Mouse (Mus musculus) thymus, adult 2 months (tissue): Measurements from ENCODE around the gene Dnajb8.

Source experiments
- CTCF ChIP-seq: fragments of 200-500 bp; IDR thresholded peaks from 2 replicates; pipeline ENCODE4 v1.5.1; 2012; ENCODE audit warnings: mild to moderate bottlenecking, control low read depth, low read length, moderate library complexity, borderline replicate concordance; ENCODE audit not compliant: control insufficient read depth, poor library complexity, insufficient read depth; ENCODE audit errors: extremely low read depth
- POLR2A ChIP-seq: fragments of 200-500 bp; IDR thresholded peaks from 2 replicates; pipeline ENCODE4 v1.6.1; 2012; ENCODE audit warnings: mild to moderate bottlenecking, low read length, control low read depth, moderate library complexity; ENCODE audit not compliant: control insufficient read depth, poor library complexity, insufficient read depth; ENCODE audit errors: extremely low read depth

DNA sequence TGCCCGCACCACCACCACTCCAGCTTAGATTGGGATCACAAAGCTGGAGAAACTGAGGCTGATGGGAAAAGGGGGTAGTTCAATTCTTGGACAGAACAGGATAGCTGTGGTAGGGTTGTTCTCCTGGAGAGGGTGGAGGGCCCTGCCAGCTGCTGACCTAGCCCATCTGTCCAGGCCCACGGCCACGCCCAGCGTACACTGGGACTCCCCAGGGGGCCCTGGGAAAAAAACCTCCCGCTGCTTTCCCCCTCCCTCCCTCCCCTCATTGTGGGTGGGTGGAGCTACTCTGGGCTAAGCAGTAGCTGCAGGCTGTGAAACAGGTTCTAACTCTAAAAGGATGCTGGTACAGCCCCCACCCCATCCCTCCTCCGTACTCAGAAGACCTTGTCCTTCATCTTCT is 6.3 kb upstream of the Dnajb8 start:
- TF ChIP-seq POLR2A (no peak), CTCF (no peak)
